Mouse (Mus musculus) intestine, embryonic 15.5 days (tissue): Measurements from ENCODE around the gene H2-M10.2. TPM values are rescaled to one million over a fixed set of nuclear protein-coding genes. Genes with fewer than 3 reads are reported as not detected.
A peak's percentile ranks its signal among the peaks of the same experiment; 100 is the strongest.
"Not testable (repeated sequence)": the region's sequence is repeated elsewhere in the genome, so short reads cannot be mapped to it uniquely, and the experiment has no call there.

Experiments
- ATAC-seq: fragments of 200-750 bp; cut with Nextera tagmentation; 2 replicates; pipeline ENCODE4 v1.8.0; 2017; ENCODE audit warnings: moderate TSS enrichment, moderate library complexity
- H3K27ac ChIP-seq: fragments of 300-500 bp; sonication (generic); 2 replicates; pipeline ENCODE4 v1.5.1; 2015; ENCODE audit warnings: mild to moderate bottlenecking, inconsistent platforms
- H3K27me3 ChIP-seq: fragments of 300-500 bp; sonication (generic); replicated peaks from 2 replicates; pipeline ENCODE4 v1.6.1; 2015; ENCODE audit warnings: inconsistent platforms
- H3K36me3 ChIP-seq: fragments of 300-500 bp; sonication (generic); 2 replicates; pipeline ENCODE4 v1.6.1; 2015; ENCODE audit warnings: inconsistent platforms
- H3K4me1 ChIP-seq: fragments of 300-500 bp; sonication (generic); replicated peaks from 2 replicates; pipeline ENCODE4 v1.6.1; 2015; ENCODE audit warnings: inconsistent platforms
- H3K4me2 ChIP-seq: fragments of 300-500 bp; sonication (generic); replicated peaks from 2 replicates; pipeline ENCODE4 v1.6.1; 2015; ENCODE audit warnings: mild to moderate bottlenecking, inconsistent platforms
- H3K4me3 ChIP-seq: fragments of 300-500 bp; sonication (generic); replicated peaks from 2 replicates; pipeline ENCODE4 v1.5.1; 2015; ENCODE audit warnings: inconsistent platforms
- H3K9ac ChIP-seq: fragments of 300-500 bp; sonication (generic); 2 replicates; pipeline ENCODE4 v1.6.1; 2015; ENCODE audit warnings: inconsistent platforms
- H3K9me3 ChIP-seq: fragments of 300-500 bp; sonication (generic); 2 replicates; pipeline ENCODE4 v1.6.1; 2016; ENCODE audit warnings: inconsistent platforms
- WGBS: fragments of 180-500 bp; shearing (Covaris S2); methylation state at CpG from one replicate; pipeline ENCODE4 v1.1.7; 2015; 5-methylcytosine and 5-hydroxymethylcytosine counted together
- polyA plus RNA-seq: library from polyadenylated mRNA; unstranded; fragments of >200 nt; fragmentation: Nextera tagmentation; extraction: Ambion mirVana; gene quantifications from 2 replicates; pipeline ENCODE4 v1.2.1, GENCODE M21; 2015

The H2-M10.2 gene
- polyA plus RNA-seq = not detected in 2 replicates

- no peak for ATAC-seq
- WGBS = 87% methylated on average over 2 of the region's 2 CpGs
- no peaks in the 10 kb centered on the region for H3K4me1 ChIP-seq
- no peak within 1 kb of the TSS for H3K27ac ChIP-seq
- H3K4me3 ChIP-seq = no peak within 1 kb of the TSS
- H3K4me2 ChIP-seq = no peak within 1 kb of the TSS
- no peaks in the 10 kb centered on the region for H3K9me3 ChIP-seq
- H3K36me3 ChIP-seq = 0 out of 2 replicates have a peak, but pooled peaks cover 7% of the 10 kb centered on the region
- H3K27me3 ChIP-seq = no peaks in the 10 kb centered on the region
- H3K9ac ChIP-seq = no peak within 1 kb of the TSS
These were observed at the start of gene H2-M10.2 for GRCm38 (mm10) chr17:36286390-36286789. Gene H2-M10.2 (minus strand): TSS chr17:36286490.

- no peak for ATAC-seq
- 90% methylated on average over 4 of the region's 4 CpGs for WGBS
- no peaks in the 10 kb centered on the region for H3K9me3 ChIP-seq
These were observed 39.8 kb upstream of the H2-M10.2 start, which contains the start of gene H2-M10.1 for GRCm38 (mm10) chr17:36326055-36326454. Gene H2-M10.1 (minus strand): TSS chr17:36326155.

GRCm38 (mm10) chr17:36315689-36316253 is 29.5 kb upstream of the H2-M10.2 start:
- WGBS = 33% methylated on average over 5 of the region's 5 CpGs
- Histone ChIP-seq H3K4me3 (peak overlapping the region; percentile 45), H3K27ac (no peak overlapping the region), H3K9me3 (no peaks in the 10 kb centered on the region), H3K9ac (no peak overlapping the region), H3K36me3 (no peaks in the 10 kb centered on the region), H3K27me3 (no peaks in the 10 kb centered on the region), H3K4me2 (peak overlapping the region; percentile 78), H3K4me1 (no peaks in the 10 kb centered on the region)
- ATAC-seq = no peak

More at GRCm38 (mm10) chr17:36326055-36326454, 39.8 kb upstream of the H2-M10.2 start, which contains the start of gene H2-M10.1:
- Histone ChIP-seq H3K4me2 (no peak within 1 kb of the TSS), H3K27me3 (no peaks in the 10 kb centered on the region), H3K4me3 (no peak within 1 kb of the TSS), H3K36me3 (no peaks in the 10 kb centered on the region), H3K9ac (no peak within 1 kb of the TSS), H3K4me1 (no peaks in the 10 kb centered on the region), H3K27ac (no peak within 1 kb of the TSS)

GRCm38 (mm10) chr17:36315041-36315688 is 28.9 kb upstream of the H2-M10.2 start:
- no peaks in the 10 kb centered on the region for H3K36me3 ChIP-seq
- WGBS = under 1% methylated on average over 19 of the region's 19 CpGs
- H3K4me3 ChIP-seq = peak overlapping the region; percentile 45
- H3K27ac ChIP-seq = no peak overlapping the region
- peak; percentile 81 for ATAC-seq
- no peaks in the 10 kb centered on the region for H3K4me1 ChIP-seq
- H3K4me2 ChIP-seq = peak overlapping the region; percentile 78
- no peaks in the 10 kb centered on the region for H3K9me3 ChIP-seq
- H3K9ac ChIP-seq = peak overlapping the region; percentile 38
- H3K27me3 ChIP-seq = no peaks in the 10 kb centered on the region

GRCm38 (mm10) chr17:36314511-36314910 is 28.2 kb upstream of the H2-M10.2 start:
- H3K4me1 ChIP-seq = no peaks in the 10 kb centered on the region
- ATAC-seq = peak; percentile 25
- 4% methylated on average over 9 of the region's 9 CpGs for WGBS
- H3K9ac ChIP-seq = no peak overlapping the region
- no peak overlapping the region for H3K27ac ChIP-seq
- peak overlapping the region; percentile 45 for H3K4me3 ChIP-seq
- H3K36me3 ChIP-seq = no peaks in the 10 kb centered on the region
- H3K27me3 ChIP-seq = no peaks in the 10 kb centered on the region
- H3K4me2 ChIP-seq = peak overlapping the region; percentile 78
- H3K9me3 ChIP-seq = no peaks in the 10 kb centered on the region

- H3K9ac ChIP-seq = no peak overlapping the region
- H3K27ac ChIP-seq = no peak overlapping the region
- no peaks in the 10 kb centered on the region for H3K36me3 ChIP-seq
- H3K9me3 ChIP-seq = no peaks in the 10 kb centered on the region
- no peak for ATAC-seq
- no peak overlapping the region for H3K4me3 ChIP-seq
- WGBS = 18% methylated on average over 1 of the region's 1 CpGs
- no peak overlapping the region for H3K4me2 ChIP-seq
- no peaks in the 10 kb centered on the region for H3K4me1 ChIP-seq
- H3K27me3 ChIP-seq = no peaks in the 10 kb centered on the region
These were observed 23.0 kb upstream of the H2-M10.2 start for GRCm38 (mm10) chr17:36309293-36309692.

GRCm38 (mm10) chr17:36308855-36309254 is 22.6 kb upstream of the H2-M10.2 start:
- not testable (repeated sequence) for H3K4me2 ChIP-seq, H3K9ac ChIP-seq, H3K27ac ChIP-seq, H3K36me3 ChIP-seq, H3K9me3 ChIP-seq, H3K27me3 ChIP-seq, H3K4me3 ChIP-seq, H3K4me1 ChIP-seq
- peak; percentile 45; the same call in 1 of the 2 replicates for ATAC-seq
- 0% methylated on average over 3 of the region's 3 CpGs for WGBS

- no peak overlapping the region for H3K4me3 ChIP-seq
These were observed 4.6 kb downstream of the H2-M10.2 start for GRCm38 (mm10) chr17:36281521-36282245.

GRCm38 (mm10) chr17:36274776-36275175 is 11.5 kb downstream of the H2-M10.2 start:
- H3K4me1 ChIP-seq = peaks cover 17% of the 10 kb centered on the region
- no peak overlapping the region for H3K4me3 ChIP-seq
- 91% methylated on average over 4 of the region's 4 CpGs for WGBS
- no peak for ATAC-seq
- no peaks in the 10 kb centered on the region; the same call in 1 of the 2 replicates for H3K36me3 ChIP-seq
- H3K9ac ChIP-seq = no peak overlapping the region
- H3K27ac ChIP-seq = no peak overlapping the region
- no peaks in the 10 kb centered on the region for H3K27me3 ChIP-seq
- no peaks in the 10 kb centered on the region for H3K9me3 ChIP-seq
- H3K4me2 ChIP-seq = no peak overlapping the region

More at GRCm38 (mm10) chr17:36281521-36282245, 4.6 kb downstream of the H2-M10.2 start:
- Histone ChIP-seq H3K4me1 (no peaks in the 10 kb centered on the region), H3K9me3 (no peaks in the 10 kb centered on the region), H3K27me3 (no peaks in the 10 kb centered on the region), H3K4me2 (no peak overlapping the region), H3K9ac (no peak overlapping the region), H3K36me3 (peaks cover 18% of the 10 kb centered on the region), H3K27ac (no peak overlapping the region)
- ATAC-seq = no peak
- WGBS = 94% methylated on average over 4 of the region's 4 CpGs

- H3K36me3 ChIP-seq = no peaks in the 10 kb centered on the region; the same call in 1 of the 2 replicates
- peaks cover 17% of the 10 kb centered on the region for H3K4me1 ChIP-seq
- no peak overlapping the region for H3K9ac ChIP-seq
- H3K4me2 ChIP-seq = no peak overlapping the region
- no peak overlapping the region for H3K27ac ChIP-seq
- H3K9me3 ChIP-seq = no peaks in the 10 kb centered on the region
- no peaks in the 10 kb centered on the region for H3K27me3 ChIP-seq
- 92% methylated on average over 4 of the region's 4 CpGs for WGBS
- H3K4me3 ChIP-seq = no peak overlapping the region
- no peak for ATAC-seq
These were observed 12.5 kb downstream of the H2-M10.2 start for GRCm38 (mm10) chr17:36273796-36274195.

GRCm38 (mm10) chr17:36272643-36273366 is 13.5 kb downstream of the H2-M10.2 start:
- 78% methylated on average over 9 of the region's 9 CpGs for WGBS
- 0 out of 2 replicates have a peak, but pooled peaks cover 3% of the 10 kb centered on the region for H3K36me3 ChIP-seq
- H3K9me3 ChIP-seq = no peaks in the 10 kb centered on the region
- ATAC-seq = no peak
- peak overlapping the region; percentile 76; the same call in 1 of the 2 replicates for H3K4me3 ChIP-seq
- H3K9ac ChIP-seq = 0 out of 2 replicates have a peak overlapping the region, but pooled peaks have one; percentile 85
- no peak overlapping the region for H3K27ac ChIP-seq
- H3K4me1 ChIP-seq = peaks cover 17% of the 10 kb centered on the region
- no peaks in the 10 kb centered on the region for H3K27me3 ChIP-seq
- peak overlapping the region; percentile 84 for H3K4me2 ChIP-seq
